Comparison of ENCODE assay signal across 14 mouse cellular contexts in genomic region chr7:127820836-127821509, GRCm38 (mm10). TPM values are rescaled to one million over a fixed set of nuclear protein-coding genes. Genes with fewer than 3 reads are reported as not detected.
DNase-seq lines count a peak whose midpoint lies in the region; ATAC-seq and TF ChIP-seq lines count a peak whose summit lies in the region.
"Had no signal": no experiment of that assay in that cellular context is flagged by ENCODE, and none has a peak within 500 bp of the region (broad histone marks: within the 10 kb centered on the region; RNA-seq: fewer than 3 reads in every experiment).

No protein-coding gene starts in this region.

- no peak for TF ChIP-seq CTCF in cerebellum, adult 2 months (IDR thresholded peaks at IDR 0.05; ENCODE audit: borderline replicate concordance, insufficient read depth, low read depth, low read length)

- H3K4me3 ChIP-seq in cerebellum, adult 2 months (replicated peaks; ENCODE audit: insufficient read depth, low read depth, low read length), result peak overlapping the region; percentile 40
- no peak overlapping the region for H3K4me3 ChIP-seq in intestine, embryonic 14.5 days (ENCODE audit: low read depth, low read length)
- no peak overlapping the region for H3K4me3 ChIP-seq in intestine, embryonic 16.5 days (ENCODE audit: low read length)
- H3K4me3 ChIP-seq in lung, embryonic 15.5 days, result no peak overlapping the region
- H3K4me3 ChIP-seq: limb, embryonic 12.5 days; myocyte had no signal

- peaks cover 36% of the 10 kb centered on the region for H3K4me1 ChIP-seq in cerebellum, adult 2 months (ENCODE audit: control insufficient read depth, insufficient read depth, low read length)
- H3K4me1 ChIP-seq in intestine, embryonic 14.5 days (replicated peaks; ENCODE audit: control insufficient read depth, insufficient read depth, low read length), result peaks cover 18% of the 10 kb centered on the region
- H3K4me1 ChIP-seq in intestine, embryonic 16.5 days (ENCODE audit: control insufficient read depth, insufficient read depth, low read length), result 0 out of 2 replicates have a peak, but pooled peaks cover 11% of the 10 kb centered on the region
- H3K4me1 ChIP-seq in lung, embryonic 15.5 days, result 0 out of 2 replicates have a peak, but pooled peaks cover 7% of the 10 kb centered on the region

- ATAC-seq in intestine, embryonic 14.5 days (replicated peaks; ENCODE audit: low FRiP score, low TSS enrichment, low read depth), result no peak
- no peak for ATAC-seq in intestine, embryonic 16.5 days
- ATAC-seq in lung, embryonic 15.5 days (ENCODE audit: borderline replicate concordance, extremely low read depth, low FRiP score, low TSS enrichment), result no peak

- H3K9me3 ChIP-seq in intestine, embryonic 14.5 days (ENCODE audit: control insufficient read depth, low read length), result no peaks in the 10 kb centered on the region
- no peaks in the 10 kb centered on the region for H3K9me3 ChIP-seq in intestine, embryonic 16.5 days (ENCODE audit: control insufficient read depth, low read length)
- H3K9me3 ChIP-seq in lung, embryonic 15.5 days, result no peaks in the 10 kb centered on the region
- H3K9me3 ChIP-seq: limb, embryonic 12.5 days had no signal

- no peak overlapping the region for H3K4me2 ChIP-seq in intestine, embryonic 14.5 days (ENCODE audit: low read length)
- no peak overlapping the region for H3K4me2 ChIP-seq in intestine, embryonic 16.5 days (ENCODE audit: low read depth, low read length)
- no peak overlapping the region for H3K4me2 ChIP-seq in lung, embryonic 15.5 days
- H3K4me2 ChIP-seq: limb, embryonic 12.5 days had no signal

- 37% methylated on average over 13 of the region's 13 CpGs for WGBS in cerebellum, adult 2 months
- 55% methylated on average over 13 of the region's 13 CpGs for WGBS in intestine, embryonic 14.5 days
- WGBS in intestine, embryonic 16.5 days, result 56% methylated on average over 13 of the region's 13 CpGs
- WGBS in lung, embryonic 15.5 days, result 43% methylated on average over 13 of the region's 13 CpGs

- DNase-seq in cerebellum, adult 2 months, result no peak
- no peak for DNase-seq in cerebellum, adult 11-12 months
- DNase-seq in intestine, embryonic 14.5 days (ENCODE audit: low spot score), result no peak
- DNase-seq in lung, postnatal 36 days, result no peak
- DNase-seq in kidney, postnatal 10 days, result peak; percentile 61
- DNase-seq in layer of hippocampus, postnatal 25 days (ENCODE audit: extremely low spot score in 1 of 2, low spot score in 1 of 2), result no peak
- DNase-seq: adrenal gland, postnatal 10 days; embryo, embryonic 11 days; right cerebral cortex, postnatal 25 days; thymus, adult 18-20 months had no signal

- H3K9ac ChIP-seq in intestine, embryonic 14.5 days (ENCODE audit: low read length), result no peak overlapping the region
- H3K9ac ChIP-seq in intestine, embryonic 16.5 days (ENCODE audit: low read depth, low read length), result no peak overlapping the region
- H3K9ac ChIP-seq in lung, embryonic 15.5 days, result no peak overlapping the region
- H3K9ac ChIP-seq: limb, embryonic 12.5 days had no signal

- no peaks in the 10 kb centered on the region for H3K36me3 ChIP-seq in intestine, embryonic 14.5 days (ENCODE audit: control insufficient read depth, insufficient read depth, low read length)
- no peaks in the 10 kb centered on the region for H3K36me3 ChIP-seq in intestine, embryonic 16.5 days (ENCODE audit: control insufficient read depth, insufficient read depth, low read length)
- H3K36me3 ChIP-seq in lung, embryonic 15.5 days, result no peaks in the 10 kb centered on the region

- H3K27me3 ChIP-seq in cerebellum, adult 2 months (ENCODE audit: control insufficient read depth, insufficient read depth, low read length), result no peaks in the 10 kb centered on the region
- no peaks in the 10 kb centered on the region for H3K27me3 ChIP-seq in intestine, embryonic 14.5 days (replicated peaks; ENCODE audit: control insufficient read depth, insufficient read depth, low read length)
- no peaks in the 10 kb centered on the region for H3K27me3 ChIP-seq in intestine, embryonic 16.5 days (replicated peaks; ENCODE audit: control insufficient read depth, insufficient read depth, low read length)
- no peaks in the 10 kb centered on the region for H3K27me3 ChIP-seq in lung, embryonic 15.5 days
- H3K27me3 ChIP-seq: limb, embryonic 12.5 days had no signal

- H3K27ac ChIP-seq in cerebellum, adult 2 months (ENCODE audit: insufficient read depth, low read length), result no peak overlapping the region
- H3K27ac ChIP-seq in intestine, embryonic 14.5 days (ENCODE audit: low read depth), result peak overlapping the region; percentile 14; the same call in 1 of the 2 replicates
- no peak overlapping the region for H3K27ac ChIP-seq in intestine, embryonic 16.5 days (ENCODE audit: low read length)
- H3K27ac ChIP-seq in lung, embryonic 15.5 days, result peak overlapping the region; percentile 56
- H3K27ac ChIP-seq: limb, embryonic 12.5 days had no signal

- no peak for TF ChIP-seq POLR2A in cerebellum, adult 2 months (IDR thresholded peaks at IDR 0.05; ENCODE audit: borderline replicate concordance, insufficient read depth, low read length)

RNA-seq across cellular contexts. Expression of gene Stx4a, which starts 3.1 kb away (rescaled TPM):
- polyA plus RNA-seq in cerebellum, adult 2 months (2012; rRNA removed), result 127 and 153 TPM in 2 replicates
- 21.7 and 28.1 TPM in 2 replicates for polyA plus RNA-seq in intestine, embryonic 14.5 days (2014; fragmentation: Nextera tagmentation; extraction: Ambion mirVana)
- 44.7 and 47.5 TPM in 2 replicates for polyA plus RNA-seq in intestine, embryonic 16.5 days (2015; fragmentation: Nextera tagmentation; extraction: Ambion mirVana)
- polyA plus RNA-seq in lung, embryonic 15.5 days (2015; fragmentation: Nextera tagmentation; extraction: Ambion mirVana), result 42.1 and 43.2 TPM in 2 replicates
- total RNA-seq in layer of hippocampus, postnatal 25 days (2021), result 10 to 100 TPM; 59.9 to 62.5 TPM

RNA-seq across cellular contexts. Expression of gene Stx1b, which starts 3.4 kb away (rescaled TPM):
- polyA plus RNA-seq in cerebellum, adult 2 months (2012; rRNA removed), result 452 and 453 TPM in 2 replicates
- polyA plus RNA-seq in intestine, embryonic 14.5 days (2014; fragmentation: Nextera tagmentation; extraction: Ambion mirVana), result 4.9 and 6.1 TPM in 2 replicates
- polyA plus RNA-seq in intestine, embryonic 16.5 days (2015; fragmentation: Nextera tagmentation; extraction: Ambion mirVana), result 1.7 and 2.0 TPM in 2 replicates
- polyA plus RNA-seq in lung, embryonic 15.5 days (2015; fragmentation: Nextera tagmentation; extraction: Ambion mirVana), result 1.3 and 1.9 TPM in 2 replicates
- 100 to 1,000 TPM; 329 to 362 TPM for total RNA-seq in layer of hippocampus, postnatal 25 days (2021)

RNA-seq across cellular contexts. Expression of gene Hsd3b7, which starts 20.6 kb away (rescaled TPM):
- 30.4 and 39.6 TPM in 2 replicates for polyA plus RNA-seq in cerebellum, adult 2 months (2012; rRNA removed)
- polyA plus RNA-seq in intestine, embryonic 14.5 days (2014; fragmentation: Nextera tagmentation; extraction: Ambion mirVana), result 21.6 and 22.0 TPM in 2 replicates
- polyA plus RNA-seq in intestine, embryonic 16.5 days (2015; fragmentation: Nextera tagmentation; extraction: Ambion mirVana), result 37.6 and 38.4 TPM in 2 replicates
- polyA plus RNA-seq in lung, embryonic 15.5 days (2015; fragmentation: Nextera tagmentation; extraction: Ambion mirVana), result 21.1 and 24.3 TPM in 2 replicates
- 1 to 10 TPM; 4.5 to 5.3 TPM for total RNA-seq in layer of hippocampus, postnatal 25 days (2021)

RNA-seq across cellular contexts. Expression of gene Gm49388, which starts 35.6 kb away (rescaled TPM):
- 0.46 and 0.47 TPM in 2 replicates for polyA plus RNA-seq in cerebellum, adult 2 months (2012; rRNA removed)
- polyA plus RNA-seq in intestine, embryonic 14.5 days (2014; fragmentation: Nextera tagmentation; extraction: Ambion mirVana), result 0.43 TPM in 1 of 2 replicates, not detected in the other
- not detected in 2 replicates for polyA plus RNA-seq in intestine, embryonic 16.5 days (2015; fragmentation: Nextera tagmentation; extraction: Ambion mirVana)
- polyA plus RNA-seq in lung, embryonic 15.5 days (2015; fragmentation: Nextera tagmentation; extraction: Ambion mirVana), result not detected in 2 replicates
- total RNA-seq in layer of hippocampus, postnatal 25 days (2021), result 1 to 10 TPM; 3.7 to 5.7 TPM
- polyA plus RNA-seq: limb, embryonic 12.5 days had no signal

RNA-seq across cellular contexts. Expression of gene Setd1a, which starts 44.5 kb away (rescaled TPM):
- polyA plus RNA-seq in cerebellum, adult 2 months (2012; rRNA removed), result 23.1 and 25.5 TPM in 2 replicates
- polyA plus RNA-seq in intestine, embryonic 14.5 days (2014; fragmentation: Nextera tagmentation; extraction: Ambion mirVana), result 25.0 and 25.6 TPM in 2 replicates
- polyA plus RNA-seq in intestine, embryonic 16.5 days (2015; fragmentation: Nextera tagmentation; extraction: Ambion mirVana), result 6.2 and 11.4 TPM in 2 replicates
- 23.3 and 24.7 TPM in 2 replicates for polyA plus RNA-seq in lung, embryonic 15.5 days (2015; fragmentation: Nextera tagmentation; extraction: Ambion mirVana)
- 10 to 100 TPM; 35.1 to 50.0 TPM for total RNA-seq in layer of hippocampus, postnatal 25 days (2021)

Comparison
In these comparisons a context has a peak if more than half of its experiments do, and no peak if none do; other contexts are left out.
1. H3K27ac ChIP-seq: peak in intestine, embryonic 14.5 days (single experiment) and lung, embryonic 15.5 days (single experiment); none in cerebellum, adult 2 months (single experiment) and intestine, embryonic 16.5 days (single experiment).
2. RNA of gene Stx1b, which starts 3.4 kb away (polyA plus RNA-seq): 452 to 453 TPM in cerebellum, adult 2 months; 4.9 to 6.1 TPM in intestine, embryonic 14.5 days, 1.7 to 2.0 TPM in intestine, embryonic 16.5 days and 1.3 to 1.9 TPM in lung, embryonic 15.5 days; every median in the first group is over 10 times any median in the second.